12 mouse cellular contexts compared by ENCODE assay signal in the genomic region with DNA sequence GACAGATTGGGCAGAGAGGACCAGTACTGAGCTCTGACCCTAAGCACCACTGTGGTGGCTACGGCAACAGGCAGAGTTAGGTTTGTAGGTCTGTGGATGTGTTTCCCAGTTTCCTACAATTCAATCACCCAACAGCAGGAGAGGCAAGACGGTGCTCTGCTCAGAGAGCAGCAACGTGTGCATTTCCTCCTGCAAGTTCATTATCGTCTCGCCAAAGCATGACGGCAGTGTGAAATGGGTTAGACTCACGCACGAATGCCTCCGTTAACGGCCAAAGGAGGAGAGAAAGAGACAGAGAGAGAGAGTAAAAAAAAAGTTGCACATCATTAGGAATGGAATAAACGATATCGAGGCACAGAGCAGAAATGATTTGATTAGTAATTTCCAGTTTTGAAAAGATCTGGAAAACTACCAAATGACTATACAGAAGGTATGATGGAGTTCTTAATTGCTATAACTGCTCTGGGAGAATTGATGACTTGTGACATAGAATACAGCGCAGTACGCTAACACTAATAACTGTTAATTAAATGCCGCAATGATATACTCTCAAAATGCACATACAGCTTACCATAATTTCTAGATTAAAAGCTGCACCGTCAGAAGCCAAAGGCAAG.
A peak's percentile ranks its signal among the peaks of the same experiment; 100 is the strongest.
DNase-seq lines count a peak whose midpoint lies in the region; ATAC-seq lines count a peak whose summit lies in the region.
"Had no signal": no experiment of that assay in that cellular context is flagged by ENCODE, and none has a peak within 500 bp of the region (broad histone marks: within the 10 kb centered on the region; RNA-seq: fewer than 3 reads in every experiment).

No protein-coding gene starts in this region.

- no peaks in the 10 kb centered on the region for H3K9me3 ChIP-seq in kidney, embryonic 14.5 days (ENCODE audit: control insufficient read depth, low read length)
- no peaks in the 10 kb centered on the region for H3K9me3 ChIP-seq in forebrain, embryonic 15.5 days
- no peaks in the 10 kb centered on the region for H3K9me3 ChIP-seq in limb, embryonic 10.5 days (replicated peaks)
- H3K9me3 ChIP-seq in intestine, embryonic 15.5 days, result no peaks in the 10 kb centered on the region
- H3K9me3 ChIP-seq: liver, embryonic 12.5 days had no signal

- 56% methylated on average over 16 of the region's 16 CpGs for WGBS in kidney, embryonic 14.5 days
- WGBS in forebrain, embryonic 15.5 days, result 16% methylated on average over 16 of the region's 16 CpGs
- WGBS in limb, embryonic 10.5 days, result 88% methylated on average over 16 of the region's 16 CpGs
- 81% methylated on average over 16 of the region's 16 CpGs for WGBS in intestine, embryonic 15.5 days

- H3K4me3 ChIP-seq in kidney, embryonic 14.5 days (ENCODE audit: low read length), result no peak overlapping the region
- no peak overlapping the region for H3K4me3 ChIP-seq in forebrain, embryonic 15.5 days
- no peak overlapping the region for H3K4me3 ChIP-seq in limb, embryonic 10.5 days
- no peak overlapping the region for H3K4me3 ChIP-seq in intestine, embryonic 15.5 days (replicated peaks)
- H3K4me3 ChIP-seq: liver, embryonic 12.5 days had no signal

- H3K27ac ChIP-seq in kidney, embryonic 14.5 days (ENCODE audit: low read depth, low read length), result no peak overlapping the region
- peak overlapping the region; percentile 69 for H3K27ac ChIP-seq in forebrain, embryonic 15.5 days (replicated peaks)
- H3K27ac ChIP-seq in limb, embryonic 10.5 days, result 0 out of 2 replicates have a peak overlapping the region, but pooled peaks have one; percentile 20
- no peak overlapping the region for H3K27ac ChIP-seq in intestine, embryonic 15.5 days
- H3K27ac ChIP-seq: liver, embryonic 12.5 days had no signal

- 0 out of 2 replicates have a peak, but pooled peaks have one; percentile 32 for ATAC-seq in kidney, embryonic 14.5 days (ENCODE audit: low FRiP score, low TSS enrichment)
- ATAC-seq in forebrain, embryonic 15.5 days (replicated peaks), result peak; percentile 67
- no peak for ATAC-seq in intestine, embryonic 15.5 days

- no peak overlapping the region for H3K4me2 ChIP-seq in kidney, embryonic 14.5 days (replicated peaks; ENCODE audit: low read depth, low read length)
- H3K4me2 ChIP-seq in forebrain, embryonic 15.5 days (replicated peaks), result no peak overlapping the region; the same call in 1 of the 2 replicates
- no peak overlapping the region for H3K4me2 ChIP-seq in intestine, embryonic 15.5 days (replicated peaks)
- H3K4me2 ChIP-seq: liver, embryonic 12.5 days had no signal

- no peaks in the 10 kb centered on the region for H3K36me3 ChIP-seq in kidney, embryonic 14.5 days (ENCODE audit: control insufficient read depth, insufficient read depth, low read length)
- no peaks in the 10 kb centered on the region for H3K36me3 ChIP-seq in forebrain, embryonic 15.5 days
- H3K36me3 ChIP-seq in limb, embryonic 10.5 days, result no peaks in the 10 kb centered on the region
- H3K36me3 ChIP-seq in intestine, embryonic 15.5 days, result no peaks in the 10 kb centered on the region
- H3K36me3 ChIP-seq: liver, embryonic 12.5 days had no signal

- H3K27me3 ChIP-seq in kidney, embryonic 14.5 days (ENCODE audit: control insufficient read depth, insufficient read depth, low read length), result no peaks in the 10 kb centered on the region
- H3K27me3 ChIP-seq in forebrain, embryonic 15.5 days, result no peaks in the 10 kb centered on the region
- H3K27me3 ChIP-seq in limb, embryonic 10.5 days (ENCODE audit: low read depth, poor library complexity, severe bottlenecking), result peaks cover 9% of the 10 kb centered on the region
- no peaks in the 10 kb centered on the region for H3K27me3 ChIP-seq in intestine, embryonic 15.5 days (replicated peaks)
- H3K27me3 ChIP-seq: liver, embryonic 12.5 days had no signal

- no peak for DNase-seq in kidney, postnatal 36 days
- DNase-seq in limb, embryonic 10.5 days (ENCODE audit: low spot score), result no peak
- DNase-seq in retina, embryonic 14.5 days (ENCODE audit: low spot score), result peak; percentile 77
- no peak for DNase-seq in embryo, embryonic 10 days (ENCODE audit: low spot score)
- no peak for DNase-seq in adrenal gland, adult 2 months
- DNase-seq: cerebellum, adult 8-10 months; right cerebral cortex, adult 18-20 months; thymus, adult 2 months had no signal

- no peak overlapping the region for H3K9ac ChIP-seq in kidney, embryonic 14.5 days (ENCODE audit: low read depth, low read length)
- H3K9ac ChIP-seq in forebrain, embryonic 15.5 days (replicated peaks), result no peak overlapping the region
- H3K9ac ChIP-seq in intestine, embryonic 15.5 days, result no peak overlapping the region
- H3K9ac ChIP-seq: liver, embryonic 12.5 days had no signal

- no peaks in the 10 kb centered on the region for H3K4me1 ChIP-seq in kidney, embryonic 14.5 days (ENCODE audit: control insufficient read depth, insufficient read depth, low read length)
- peaks cover 32% of the 10 kb centered on the region for H3K4me1 ChIP-seq in forebrain, embryonic 15.5 days
- peaks cover 34% of the 10 kb centered on the region for H3K4me1 ChIP-seq in limb, embryonic 10.5 days
- peaks cover 5% of the 10 kb centered on the region; the same call in 1 of the 2 replicates for H3K4me1 ChIP-seq in intestine, embryonic 15.5 days (replicated peaks)
- H3K4me1 ChIP-seq: liver, embryonic 12.5 days had no signal

Comparison
In these comparisons a context has a peak if more than half of its experiments do, and no peak if none do; other contexts are left out.
1. H3K27ac ChIP-seq: peak in forebrain, embryonic 15.5 days (single experiment) and limb, embryonic 10.5 days (single experiment); none in kidney, embryonic 14.5 days (single experiment) and intestine, embryonic 15.5 days (single experiment).